Comparison of ENCODE assay signal across 9 mouse cellular contexts in genomic region chr19:23879862-23880261, GRCm38 (mm10).
DNase-seq lines count a peak whose midpoint lies in the region; ATAC-seq and TF ChIP-seq lines count a peak whose summit lies in the region.
"Had no signal": no experiment of that assay in that cellular context is flagged by ENCODE, and none has a peak within 500 bp of the region (broad histone marks: within the 10 kb centered on the region; RNA-seq: fewer than 3 reads in every experiment).

No protein-coding gene starts in this region.

- peak; percentile 77; the same call in 1 of the 2 replicates for ATAC-seq in forebrain, embryonic 14.5 days
- no peak for ATAC-seq in forebrain, embryonic 11.5 days (replicated peaks; ENCODE audit: low FRiP score)
- no peak for ATAC-seq in erythroid progenitor cell, adult 5-6 weeks (replicated peaks; ENCODE audit: low FRiP score, poor library complexity, severe bottlenecking)

- no peak overlapping the region for H3K27ac ChIP-seq in forebrain, embryonic 14.5 days (ENCODE audit: low read depth, low read length)
- no peak overlapping the region for H3K27ac ChIP-seq in forebrain, embryonic 11.5 days (ENCODE audit: low read depth, low read length)
- peak overlapping the region; percentile 60 for H3K27ac ChIP-seq in layer of hippocampus, adult 2 months

- H3K4me2 ChIP-seq in forebrain, embryonic 14.5 days (ENCODE audit: low read length): no peak overlapping the region
- no peak overlapping the region for H3K4me2 ChIP-seq in forebrain, embryonic 11.5 days (ENCODE audit: low read depth, low read length, severe bottlenecking)

- H3K9me3 ChIP-seq in forebrain, embryonic 14.5 days (replicated peaks; ENCODE audit: control insufficient read depth, low read length): no peaks in the 10 kb centered on the region
- no peaks in the 10 kb centered on the region for H3K9me3 ChIP-seq in forebrain, embryonic 11.5 days (ENCODE audit: control insufficient read depth, low read length)

- no peak overlapping the region for H3K4me3 ChIP-seq in forebrain, embryonic 14.5 days (ENCODE audit: low read depth, low read length)
- no peak overlapping the region for H3K4me3 ChIP-seq in forebrain, embryonic 11.5 days (ENCODE audit: low read depth, low read length)
- H3K4me3 ChIP-seq in layer of hippocampus, adult 2 months: no peak overlapping the region
- H3K4me3 ChIP-seq: megakaryocyte, embryonic 14.5 days had no signal

- TF ChIP-seq POLR2A in brain, embryonic 14.5 days (IDR thresholded peaks at IDR 0.05; ENCODE audit: borderline replicate concordance, extremely low read depth, insufficient read depth, insufficient read length, poor library complexity, severe bottlenecking): no peak

- H3K9ac ChIP-seq in forebrain, embryonic 14.5 days (ENCODE audit: low read length): no peak overlapping the region
- H3K9ac ChIP-seq in forebrain, embryonic 11.5 days (ENCODE audit: low read length): no peak overlapping the region

- H3K4me1 ChIP-seq in forebrain, embryonic 14.5 days (ENCODE audit: control insufficient read depth, insufficient read depth, low read length): no peaks in the 10 kb centered on the region
- H3K4me1 ChIP-seq in forebrain, embryonic 11.5 days (replicated peaks; ENCODE audit: control insufficient read depth, insufficient read depth, low read length): no peaks in the 10 kb centered on the region
- H3K4me1 ChIP-seq: megakaryocyte, embryonic 14.5 days had no signal

- no peaks in the 10 kb centered on the region for H3K36me3 ChIP-seq in forebrain, embryonic 14.5 days (ENCODE audit: control insufficient read depth, insufficient read depth, low read length)
- H3K36me3 ChIP-seq in forebrain, embryonic 11.5 days (ENCODE audit: control insufficient read depth, insufficient read depth, low read length): no peaks in the 10 kb centered on the region

- TF ChIP-seq CTCF in brain, embryonic 14.5 days (IDR thresholded peaks at IDR 0.05; ENCODE audit: borderline replicate concordance, extremely low read depth, insufficient read depth, insufficient read length): no peak
- TF ChIP-seq CTCF in layer of hippocampus, adult 2 months (conservative IDR thresholded peaks at IDR 0.05): no peak

- WGBS in forebrain, embryonic 14.5 days: 64% methylated on average over 7 of the region's 7 CpGs
- 81% methylated on average over 7 of the region's 7 CpGs for WGBS in forebrain, embryonic 11.5 days

- no peaks in the 10 kb centered on the region for H3K27me3 ChIP-seq in forebrain, embryonic 14.5 days (replicated peaks; ENCODE audit: control insufficient read depth, insufficient read depth, low read length)
- H3K27me3 ChIP-seq in forebrain, embryonic 11.5 days (ENCODE audit: control insufficient read depth, insufficient read depth, low read length): no peaks in the 10 kb centered on the region
- H3K27me3 ChIP-seq: megakaryocyte, embryonic 14.5 days had no signal

- peak; percentile 61 for DNase-seq in forebrain, embryonic 14.5 days (ENCODE audit: low spot score)
- DNase-seq in forebrain, embryonic 11.5 days (ENCODE audit: low spot score): no peak
- DNase-seq in brain, embryonic 14.5 days (ENCODE audit: low read depth): peak; percentile 79
- DNase-seq in heart, adult 11 months: peak; percentile 97
- DNase-seq in layer of hippocampus, adult 2 months (ENCODE audit: low spot score in 2 of 2): peak; percentile 61 to 65
- no peak for DNase-seq in urinary bladder, postnatal 36 days (ENCODE audit: low spot score in 2 of 2)
- DNase-seq in MN1 (ENCODE audit: low spot score): no peak

Comparison
In these comparisons a context has a peak if more than half of its experiments do, and no peak if none do; other contexts are left out.
1. DNase-seq: peak in forebrain, embryonic 14.5 days (single experiment), brain, embryonic 14.5 days (single experiment), heart, adult 11 months (single experiment) and layer of hippocampus, adult 2 months (2 of 2); none in forebrain, embryonic 11.5 days (single experiment), urinary bladder, postnatal 36 days (0 of 2) and MN1 (single experiment).